Mouse (Mus musculus) midbrain, embryonic 10.5 days (tissue): Measurements from ENCODE around the gene Lrfn4. TPM values are rescaled to one million over a fixed set of nuclear protein-coding genes. Genes with fewer than 3 reads are reported as not detected.
A peak's percentile ranks its signal among the peaks of the same experiment; 100 is the strongest.

Experiments
- DNase-seq: peaks from one replicate; pipeline ENCODE4 v3.0.0-alpha.2; 2017; ENCODE audit warnings: low spot score
- H3K27ac ChIP-seq: fragments of 300-500 bp; sonication (generic); replicated peaks from 2 replicates; pipeline ENCODE4 v1.5.1; 2016; ENCODE audit warnings: mild to moderate bottlenecking
- H3K27me3 ChIP-seq: fragments of 300-500 bp; sonication (generic); 2 replicates; pipeline ENCODE4 v1.6.1; 2016; ENCODE audit warnings: low read depth, mild to moderate bottlenecking; ENCODE audit not compliant: poor library complexity, severe bottlenecking
- H3K36me3 ChIP-seq: fragments of 300-500 bp; sonication (generic); 2 replicates; pipeline ENCODE4 v1.6.1; 2016; ENCODE audit warnings: mild to moderate bottlenecking, moderate library complexity
- H3K4me1 ChIP-seq: fragments of 300-500 bp; sonication (generic); 2 replicates; pipeline ENCODE4 v1.6.1; 2016
- H3K4me3 ChIP-seq: fragments of 300-500 bp; sonication (generic); 2 replicates; pipeline ENCODE4 v1.5.1; 2016; ENCODE audit warnings: mild to moderate bottlenecking, moderate library complexity
- H3K9me3 ChIP-seq: fragments of 300-500 bp; sonication (generic); replicated peaks from 2 replicates; pipeline ENCODE4 v1.6.1; 2016; ENCODE audit warnings: mild to moderate bottlenecking
- WGBS: fragments of 180-500 bp; shearing (Covaris S2); methylation state at CpG from one replicate; pipeline ENCODE4 v1.1.7; 2016; 5-methylcytosine and 5-hydroxymethylcytosine counted together
- polyA plus RNA-seq: library from polyadenylated mRNA; unstranded; fragments of >200 nt; fragmentation: Nextera tagmentation; extraction: Ambion mirVana; gene quantifications from 2 replicates; pipeline ENCODE4 v1.2.1, GENCODE M21; 2016

Gene Lrfn4
- polyA plus RNA-seq: 5.6 and 6.5 TPM in 2 replicates

DNA sequence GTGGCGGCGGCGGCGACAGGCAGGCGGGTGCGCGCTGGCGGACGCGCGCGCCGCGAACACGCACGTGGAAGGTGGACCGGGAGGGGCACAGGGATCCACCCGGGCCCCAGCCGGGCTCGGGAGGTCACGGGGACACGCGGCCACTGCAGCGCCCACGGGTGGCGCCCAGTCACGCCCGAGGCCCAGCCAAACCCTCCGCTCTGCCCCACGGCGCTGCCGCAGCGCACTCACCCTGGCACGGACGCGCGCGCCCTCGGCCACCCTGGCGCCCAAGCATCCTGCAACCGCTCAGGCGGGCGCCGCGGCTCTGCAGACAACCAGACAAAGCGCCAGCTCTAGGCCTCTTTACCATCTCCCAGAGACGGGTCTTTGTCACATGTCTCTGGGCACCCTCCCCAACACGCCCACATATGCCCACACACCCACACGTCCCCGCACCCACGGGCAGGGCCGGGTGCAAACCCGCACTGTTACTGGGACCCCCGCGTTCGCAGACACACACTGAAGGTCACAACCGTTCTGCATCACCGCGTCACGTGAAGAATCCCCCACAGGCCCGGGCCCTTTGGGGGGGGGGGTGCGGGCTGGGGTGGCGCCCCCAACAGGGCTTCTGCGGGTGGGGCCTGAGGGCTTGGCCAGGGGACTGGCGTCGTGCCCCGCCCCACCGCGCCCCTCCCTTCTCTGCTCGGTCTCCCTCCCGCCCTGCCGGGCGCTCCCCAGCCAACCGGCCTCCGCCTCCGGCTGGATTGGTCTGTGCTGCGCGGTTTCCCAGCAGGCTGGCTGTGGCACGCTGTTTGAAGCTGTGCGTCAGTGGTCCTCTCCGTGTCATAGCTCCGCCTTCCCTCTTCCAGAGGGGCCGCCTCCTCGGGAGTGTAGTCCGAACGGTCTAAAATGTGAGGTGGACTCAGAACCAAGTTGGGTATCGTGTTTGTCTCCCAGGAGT lies at the start of gene Lrfn4:
Gene Lrfn4 (minus strand): TSS at position 517 of the 943 bp plus-strand sequence.
- DNase-seq: peak; percentile 94
- peaks cover 56% of the 10 kb centered on the region for H3K4me1 ChIP-seq
- peaks cover 38% of the 10 kb centered on the region for H3K36me3 ChIP-seq
- under 1% methylated on average over 86 of the region's 87 CpGs for WGBS
- peaks cover 18% of the 10 kb centered on the region for H3K27me3 ChIP-seq
- peak within 1 kb of the TSS; percentile 98 for H3K27ac ChIP-seq
- no peaks in the 10 kb centered on the region for H3K9me3 ChIP-seq
- peak within 1 kb of the TSS; percentile 95 for H3K4me3 ChIP-seq

DNA sequence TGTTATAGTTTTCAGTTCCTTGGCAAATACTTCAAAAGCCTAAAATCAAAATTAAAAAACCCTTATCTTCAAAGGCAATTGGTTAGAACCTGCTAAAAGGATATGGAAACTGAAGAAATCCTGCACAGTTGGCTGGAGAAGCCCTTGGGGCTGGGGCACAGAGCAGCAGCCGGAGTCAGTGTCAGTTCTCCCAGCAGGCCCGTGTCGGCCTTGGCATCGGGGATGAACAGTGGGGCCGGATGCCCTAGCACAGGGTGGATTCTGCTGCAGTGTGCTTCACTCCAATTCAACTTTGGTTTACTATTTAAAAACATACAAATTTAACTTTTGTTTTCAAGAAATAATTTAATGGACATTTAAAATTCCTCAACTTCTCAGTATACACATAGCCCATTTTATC lies 42.7 kb upstream of the Lrfn4 start:
- Histone ChIP-seq H3K27ac (no peak overlapping the region), H3K4me1 (no peaks in the 10 kb centered on the region), H3K9me3 (no peaks in the 10 kb centered on the region), H3K4me3 (no peak overlapping the region), H3K36me3 (no peaks in the 10 kb centered on the region), H3K27me3 (no peaks in the 10 kb centered on the region)
- no peak for DNase-seq
- WGBS: 94% methylated on average over 5 of the region's 5 CpGs

- H3K4me3 ChIP-seq: no peak overlapping the region
These were observed 31.5 kb upstream of the Lrfn4 start for GRCm38 (mm10) chr19:4646917-4647492.

GRCm38 (mm10) chr19:4644271-4644670 lies 28.8 kb upstream of the Lrfn4 start:
- WGBS: 47% methylated on average over 10 of the region's 10 CpGs
- Histone ChIP-seq H3K4me1 (no peaks in the 10 kb centered on the region), H3K27ac (no peak overlapping the region), H3K4me3 (no peak overlapping the region), H3K36me3 (no peaks in the 10 kb centered on the region), H3K27me3 (no peaks in the 10 kb centered on the region), H3K9me3 (no peaks in the 10 kb centered on the region)
- DNase-seq: peak; percentile 58

More at GRCm38 (mm10) chr19:4646917-4647492, 31.5 kb upstream of the Lrfn4 start:
- Histone ChIP-seq H3K9me3 (no peaks in the 10 kb centered on the region), H3K27ac (no peak overlapping the region), H3K27me3 (no peaks in the 10 kb centered on the region), H3K36me3 (no peaks in the 10 kb centered on the region), H3K4me1 (no peaks in the 10 kb centered on the region)
- no peak for DNase-seq
- WGBS: 80% methylated on average over 11 of the region's 11 CpGs

DNA sequence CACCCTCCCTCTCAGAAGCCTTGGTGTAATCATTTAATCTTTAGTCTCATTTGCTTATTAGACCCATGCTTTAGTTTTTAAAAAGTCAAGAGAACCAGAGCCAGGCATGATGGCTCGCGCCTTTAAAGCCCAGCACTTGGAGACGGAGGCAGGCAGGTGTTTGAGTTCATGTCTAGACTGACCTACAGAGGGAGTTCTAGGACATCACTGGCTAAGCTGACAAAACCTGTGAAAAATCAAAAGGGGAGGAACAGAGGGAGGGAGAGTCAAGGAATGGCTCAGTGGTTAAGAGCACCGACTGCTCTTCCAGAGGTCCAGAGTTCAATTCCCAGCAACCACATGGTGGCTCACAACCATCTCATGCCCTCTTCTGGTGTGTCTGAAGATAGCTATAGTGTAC lies 20.5 kb upstream of the Lrfn4 start:
- 70% methylated on average over 4 of the region's 4 CpGs for WGBS

GRCm38 (mm10) chr19:4628819-4629218 lies 13.4 kb upstream of the Lrfn4 start:
- Histone ChIP-seq H3K4me1 (peaks cover 46% of the 10 kb centered on the region), H3K4me3 (no peak overlapping the region), H3K9me3 (no peaks in the 10 kb centered on the region), H3K27ac (peak overlapping the region; percentile 61; the same call in 1 of the 2 replicates), H3K36me3 (peaks cover 5% of the 10 kb centered on the region), H3K27me3 (no peaks in the 10 kb centered on the region)
- peak; percentile 69 for DNase-seq
- 3% methylated on average over 1 of the region's 1 CpGs for WGBS

More for the DNA sequence above, 20.5 kb upstream of the Lrfn4 start:
- no peaks in the 10 kb centered on the region for H3K9me3 ChIP-seq
- no peak for DNase-seq
- H3K27me3 ChIP-seq: no peaks in the 10 kb centered on the region
- H3K4me1 ChIP-seq: no peaks in the 10 kb centered on the region
- H3K27ac ChIP-seq: no peak overlapping the region
- H3K4me3 ChIP-seq: no peak overlapping the region
- H3K36me3 ChIP-seq: no peaks in the 10 kb centered on the region

DNA sequence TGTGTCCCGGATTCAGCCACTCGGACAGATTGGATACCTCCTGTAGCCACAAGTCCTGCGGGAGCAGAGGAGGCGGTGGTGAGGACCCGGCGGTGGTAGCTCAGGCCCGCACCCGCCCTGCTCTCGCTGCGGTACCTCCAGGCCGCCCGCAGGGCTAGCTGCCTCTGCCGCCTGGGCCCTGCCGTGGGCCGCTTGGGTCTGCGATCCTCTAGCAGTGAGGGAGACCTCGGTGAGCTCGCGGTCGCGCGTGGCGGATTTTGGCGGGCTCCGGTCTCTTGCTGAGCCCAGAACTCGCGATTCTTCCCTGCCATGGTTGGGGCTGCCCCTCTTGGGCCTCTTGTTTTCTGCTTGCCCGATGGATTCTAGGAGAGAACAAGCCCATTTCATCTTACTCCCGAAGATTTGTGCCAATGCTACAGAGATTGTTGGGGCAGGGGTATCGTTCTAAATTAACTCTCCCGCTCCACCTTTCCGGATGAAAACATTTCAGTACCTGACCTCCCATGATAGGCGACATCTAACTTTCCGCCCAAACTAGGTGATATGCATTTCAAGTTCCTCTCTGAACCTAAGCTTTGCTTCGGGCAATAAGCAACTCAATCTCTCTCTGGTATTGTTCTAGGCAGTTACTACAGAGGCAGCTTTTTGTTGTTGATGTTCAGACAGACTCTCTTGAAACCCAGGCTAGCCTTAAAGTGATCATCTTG lies 10.5 kb upstream of the Lrfn4 start:
- H3K36me3 ChIP-seq: peaks cover 33% of the 10 kb centered on the region
- no peak for DNase-seq
- 2% methylated on average over 35 of the region's 35 CpGs for WGBS
- peaks cover 48% of the 10 kb centered on the region for H3K4me1 ChIP-seq
- no peaks in the 10 kb centered on the region for H3K27me3 ChIP-seq
- H3K27ac ChIP-seq: peak overlapping the region; percentile 96
- H3K9me3 ChIP-seq: no peaks in the 10 kb centered on the region
- peak overlapping the region; percentile 79 for H3K4me3 ChIP-seq

DNA sequence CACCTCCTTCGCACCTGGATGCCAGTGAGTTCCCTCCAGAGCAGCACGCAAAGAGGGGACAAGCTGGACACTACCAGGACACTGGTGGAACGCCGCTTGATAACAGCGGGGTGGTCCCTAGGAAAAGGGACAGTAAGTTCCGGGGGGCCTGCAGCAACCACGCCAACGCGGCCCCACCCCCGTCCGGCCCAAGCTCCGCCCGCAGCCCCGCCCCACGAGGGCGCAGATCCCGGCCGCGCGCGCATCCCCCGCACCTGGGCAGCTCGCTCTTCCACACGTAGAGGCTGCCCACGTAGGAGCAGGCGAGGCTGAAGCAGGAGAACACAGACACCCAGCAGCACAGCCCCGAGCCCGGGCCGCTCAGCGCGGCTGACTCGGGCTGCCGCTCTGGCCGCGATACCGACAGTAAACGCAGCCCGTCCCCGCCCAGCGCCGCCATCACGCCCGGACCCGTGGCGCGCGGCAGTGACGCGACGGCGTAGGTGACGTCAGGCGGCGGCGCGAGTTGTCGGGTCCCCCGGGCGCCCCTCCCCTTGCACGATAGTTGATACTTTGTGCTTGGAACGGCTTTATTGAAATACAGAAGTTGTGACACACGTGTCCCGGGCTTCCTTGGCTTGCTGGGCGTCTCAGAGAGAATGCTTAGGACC lies 9.8 kb upstream of the Lrfn4 start, which contains the start of gene Rce1:
Gene Rce1 (minus strand): TSS at position 463 of the 650 bp plus-strand sequence.
- Histone ChIP-seq H3K27me3 (no peaks in the 10 kb centered on the region), H3K4me1 (peaks cover 48% of the 10 kb centered on the region), H3K9me3 (no peaks in the 10 kb centered on the region), H3K36me3 (peaks cover 40% of the 10 kb centered on the region), H3K27ac (peak within 1 kb of the TSS; percentile 96), H3K4me3 (peak within 1 kb of the TSS; percentile 79)
- peak; percentile 90 for DNase-seq
- WGBS: under 1% methylated on average over 64 of the region's 64 CpGs

DNA sequence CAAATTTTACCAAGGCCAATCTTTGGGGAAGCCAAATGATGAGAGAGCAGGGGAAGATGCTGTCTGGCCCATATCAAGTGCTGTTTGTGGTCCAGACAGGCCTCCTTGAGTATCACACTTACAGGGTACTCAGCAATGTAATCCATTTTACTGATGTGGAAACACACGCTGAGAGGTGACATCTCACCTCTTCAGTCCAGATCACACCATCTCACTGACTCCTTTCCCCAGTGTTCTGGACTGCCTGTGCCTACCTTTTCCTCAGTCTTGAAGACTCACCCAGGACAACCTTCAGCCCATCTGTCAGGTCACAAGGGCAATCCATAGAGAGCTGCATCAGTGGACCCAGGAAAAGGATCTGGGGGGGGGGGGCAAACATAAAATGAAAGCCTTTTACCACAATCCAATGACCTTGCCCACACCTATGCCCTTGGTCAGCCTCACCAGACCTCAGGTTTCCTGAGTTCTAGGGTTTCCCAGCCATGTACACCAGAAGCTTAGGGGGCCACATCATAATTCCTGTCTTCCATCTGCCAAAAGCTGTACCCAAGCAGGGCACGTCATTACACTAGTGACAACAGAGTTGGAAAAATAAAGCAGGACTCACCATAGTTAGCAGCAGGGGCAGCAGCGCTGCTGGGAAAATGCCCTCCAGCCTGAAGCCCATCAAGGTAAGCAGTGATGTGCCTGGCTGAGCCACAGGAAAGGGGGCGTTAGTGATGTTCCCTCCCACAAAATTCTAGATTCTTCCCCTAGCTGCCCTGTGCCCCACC lies 9.1 kb upstream of the Lrfn4 start:
- H3K4me3 ChIP-seq: peak overlapping the region; percentile 79
- peak overlapping the region; percentile 96 for H3K27ac ChIP-seq
- H3K9me3 ChIP-seq: no peaks in the 10 kb centered on the region
- H3K36me3 ChIP-seq: peaks cover 44% of the 10 kb centered on the region
- H3K4me1 ChIP-seq: peaks cover 48% of the 10 kb centered on the region
- no peak for DNase-seq
- no peaks in the 10 kb centered on the region for H3K27me3 ChIP-seq
- 31% methylated on average over 4 of the region's 4 CpGs for WGBS

DNA sequence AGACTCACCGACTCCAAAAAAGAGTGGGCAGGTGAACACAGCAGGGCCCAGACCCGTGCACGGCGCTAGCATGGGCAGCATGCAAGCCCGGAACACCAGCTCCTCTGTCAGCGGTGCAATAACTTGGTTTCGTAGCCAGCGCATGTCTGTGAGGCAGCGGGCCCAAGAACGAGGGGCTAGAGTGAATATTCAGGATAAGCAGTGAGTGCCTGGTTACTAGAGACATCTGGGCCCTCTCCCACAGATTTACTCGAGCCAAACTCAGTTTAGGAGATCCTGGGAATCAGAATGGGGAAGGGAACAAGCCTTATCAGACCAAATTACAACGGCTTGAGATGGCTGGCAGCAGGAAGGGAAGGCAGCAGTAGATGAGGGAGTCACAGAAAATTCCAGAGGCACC lies 8.5 kb upstream of the Lrfn4 start:
- Histone ChIP-seq H3K4me1 (peaks cover 45% of the 10 kb centered on the region), H3K4me3 (peak overlapping the region; percentile 79; the same call in 1 of the 2 replicates), H3K27ac (no peak overlapping the region), H3K27me3 (no peaks in the 10 kb centered on the region), H3K36me3 (peaks cover 44% of the 10 kb centered on the region), H3K9me3 (no peaks in the 10 kb centered on the region)
- no peak for DNase-seq
- 92% methylated on average over 12 of the region's 12 CpGs for WGBS

- no peak for DNase-seq
- Histone ChIP-seq H3K36me3 (peaks cover 44% of the 10 kb centered on the region), H3K4me3 (no peak overlapping the region), H3K9me3 (no peaks in the 10 kb centered on the region), H3K27me3 (no peaks in the 10 kb centered on the region), H3K4me1 (peaks cover 45% of the 10 kb centered on the region), H3K27ac (no peak overlapping the region)
- WGBS: 97% methylated on average over 9 of the region's 9 CpGs
These were observed 8.0 kb upstream of the Lrfn4 start for GRCm38 (mm10) chr19:4623419-4623818.
